Mouse (Mus musculus) adipocyte (in vitro differentiated cells): ENCODE results near the gene Ciart.
A peak's percentile ranks its signal among the peaks of the same experiment; 100 is the strongest.
"Not testable (repeated sequence)": the region's sequence is repeated elsewhere in the genome, so short reads cannot be mapped to it uniquely, and the experiment has no call there.

Experiments used
- DNase-seq: peaks from one replicate; pipeline ENCODE4 v3.0.0-alpha.2; 2016; ENCODE audit warnings: low spot score

The Ciart gene

DNA sequence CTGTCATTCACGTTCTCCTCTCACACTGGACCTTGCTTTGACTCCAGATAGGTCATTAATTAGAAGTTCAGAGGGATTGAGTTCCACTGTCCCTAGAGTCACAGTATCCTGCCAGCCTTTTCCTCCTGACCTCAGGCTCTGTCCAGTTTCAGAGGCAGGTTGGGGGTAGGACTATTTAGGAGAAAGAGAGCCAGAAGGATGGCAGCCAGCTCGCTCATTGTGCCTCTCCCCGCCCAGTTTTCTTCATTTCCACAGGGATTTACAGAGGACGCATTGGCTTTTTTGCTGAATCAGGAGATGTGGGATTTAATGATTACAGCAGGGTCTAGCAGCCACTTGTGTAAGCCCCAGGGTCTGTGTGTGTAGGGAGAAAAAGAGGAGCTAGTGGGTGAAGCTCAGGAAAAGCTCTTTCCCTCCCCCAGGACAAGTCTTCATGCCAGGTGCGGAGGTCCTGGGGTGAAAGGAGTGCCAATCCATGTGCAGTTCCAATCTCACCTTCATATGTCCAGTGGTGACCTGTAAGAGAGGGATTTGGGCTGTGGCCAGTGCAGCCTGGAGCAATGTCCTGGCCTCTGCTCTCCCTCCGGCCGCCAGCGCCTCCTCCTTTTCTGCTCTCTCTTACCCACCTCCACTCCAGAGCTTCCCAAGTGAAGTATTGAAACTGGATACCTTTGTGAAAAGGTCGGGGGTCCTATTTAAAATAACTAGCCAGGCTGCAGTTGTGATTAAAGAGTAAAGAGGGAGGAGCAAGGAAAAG is 19.7 kb upstream of the Ciart start:
- DNase-seq = peak; percentile 70

- no peak for DNase-seq
Measured at GRCm38 (mm10) chr3:95899800-95900524, 17.9 kb upstream of the Ciart start.

GRCm38 (mm10) chr3:95895501-95895900 is 13.4 kb upstream of the Ciart start:
- not testable (repeated sequence) for DNase-seq

DNA sequence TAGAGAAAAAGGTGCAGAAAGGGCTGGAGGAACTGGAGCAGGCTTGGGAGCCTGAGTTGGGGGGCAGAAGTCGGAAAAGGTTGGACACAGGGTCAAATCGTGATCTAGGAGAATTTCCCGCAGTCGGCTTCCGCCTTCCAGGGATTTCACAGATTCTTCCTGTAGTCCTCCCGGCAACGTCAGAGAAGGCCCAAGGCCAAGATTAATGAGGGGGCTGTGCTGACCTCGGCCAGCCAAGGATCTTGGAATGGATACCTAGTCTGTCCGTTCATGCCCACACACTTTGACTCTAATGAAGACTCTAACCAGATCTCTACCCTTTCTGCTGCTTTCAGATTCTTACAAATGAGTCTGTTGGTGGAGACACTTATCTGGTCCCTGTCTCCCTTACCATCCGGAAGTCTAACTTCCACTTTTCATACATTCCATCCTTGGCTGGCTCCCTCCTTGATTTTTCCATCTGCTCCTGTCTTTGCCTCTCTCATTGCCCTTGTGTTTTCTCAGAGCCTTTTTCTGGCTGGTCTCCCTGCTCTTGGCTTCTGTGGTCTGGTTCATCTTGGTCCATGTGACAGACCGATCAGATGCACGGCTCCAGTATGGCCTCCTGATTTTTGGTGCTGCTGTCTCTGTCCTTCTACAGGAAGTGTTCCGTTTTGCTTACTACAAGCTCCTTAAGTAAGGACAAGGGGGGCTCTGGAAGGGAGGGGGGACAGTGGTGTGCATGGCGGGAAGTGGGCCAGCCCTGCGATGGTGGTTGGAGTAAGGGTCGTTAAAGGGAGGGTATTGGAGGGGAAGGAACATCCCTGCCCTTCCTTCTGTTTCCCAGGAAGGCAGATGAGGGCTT is 12.5 kb upstream of the Ciart start:
- DNase-seq = peak; percentile 70

- DNase-seq = peak; percentile 98
Measured at GRCm38 (mm10) chr3:95893606-95894316, 11.7 kb upstream of the Ciart start, which contains the start of gene Aph1a. TSS of gene Aph1a (plus strand) at chr3:95893969.

- DNase-seq = no peak
Measured at GRCm38 (mm10) chr3:95893126-95893525, 11.1 kb upstream of the Ciart start.

- DNase-seq = no peak
Measured at GRCm38 (mm10) chr3:95892066-95893052, 10.3 kb upstream of the Ciart start.

- no peak for DNase-seq
Measured at GRCm38 (mm10) chr3:95891211-95892065, 9.4 kb upstream of the Ciart start, which contains the start of gene BC028528. TSS of gene BC028528 (minus strand) at chr3:95892005.

- DNase-seq = no peak
Measured at GRCm38 (mm10) chr3:95889664-95890063, 7.6 kb upstream of the Ciart start.

GRCm38 (mm10) chr3:95887596-95887995 is 5.5 kb upstream of the Ciart start:
- DNase-seq = no peak

GRCm38 (mm10) chr3:95884400-95884799 is 2.3 kb upstream of the Ciart start:
- no peak for DNase-seq

DNA sequence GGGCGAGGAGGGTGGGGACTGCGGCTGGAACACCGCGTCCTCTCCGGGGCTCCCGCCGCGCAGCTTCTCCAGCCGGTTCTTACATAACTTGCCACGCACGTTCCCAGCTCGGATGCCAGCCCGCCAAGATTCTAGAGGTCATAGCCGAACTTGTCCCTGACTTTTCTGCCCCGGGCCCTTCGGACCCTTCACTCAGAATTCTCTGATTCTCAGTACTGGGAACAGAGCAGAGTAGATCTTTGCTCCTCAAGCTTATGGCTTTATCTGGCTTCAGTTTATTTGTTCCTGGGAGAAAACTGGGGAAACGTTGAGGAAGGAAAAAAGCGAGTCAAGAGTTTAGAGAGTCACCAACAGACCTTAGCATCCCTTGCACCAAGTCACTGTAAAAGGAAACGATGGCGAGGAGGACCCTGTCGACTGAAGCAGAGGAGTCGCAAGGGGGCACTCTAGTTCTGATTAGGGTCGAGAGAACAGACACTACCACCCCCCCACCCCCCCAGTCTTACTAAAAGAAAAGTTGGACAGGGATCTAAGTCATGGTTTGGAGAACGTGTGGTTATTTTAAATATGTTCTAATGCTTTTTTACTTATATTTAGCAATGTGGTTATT is 870 bp upstream of the Ciart start:
- peak; percentile 76 for DNase-seq

DNA sequence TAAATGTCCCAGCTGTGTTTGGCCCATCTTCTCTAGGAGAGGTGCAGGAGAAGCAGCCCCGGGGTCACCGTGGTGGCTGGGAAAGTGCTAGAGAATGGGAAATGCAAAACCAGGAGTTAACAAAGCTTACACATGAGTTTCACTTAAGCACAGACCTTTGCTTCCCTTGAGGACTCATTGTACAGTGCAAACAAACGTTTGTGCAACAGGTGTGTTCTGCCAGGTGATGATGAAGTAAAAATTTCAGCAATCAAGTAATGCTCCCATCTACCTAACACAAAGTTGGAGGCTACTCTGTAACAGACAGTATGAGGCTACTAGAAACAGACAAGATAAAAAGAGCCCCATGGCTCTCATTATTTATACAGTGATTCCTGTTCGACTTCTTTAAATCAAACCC is 3.0 kb downstream of the Ciart start:
- DNase-seq = no peak

- DNase-seq = no peak
Measured at GRCm38 (mm10) chr3:95872048-95872447, 10.0 kb downstream of the Ciart start.

DNA sequence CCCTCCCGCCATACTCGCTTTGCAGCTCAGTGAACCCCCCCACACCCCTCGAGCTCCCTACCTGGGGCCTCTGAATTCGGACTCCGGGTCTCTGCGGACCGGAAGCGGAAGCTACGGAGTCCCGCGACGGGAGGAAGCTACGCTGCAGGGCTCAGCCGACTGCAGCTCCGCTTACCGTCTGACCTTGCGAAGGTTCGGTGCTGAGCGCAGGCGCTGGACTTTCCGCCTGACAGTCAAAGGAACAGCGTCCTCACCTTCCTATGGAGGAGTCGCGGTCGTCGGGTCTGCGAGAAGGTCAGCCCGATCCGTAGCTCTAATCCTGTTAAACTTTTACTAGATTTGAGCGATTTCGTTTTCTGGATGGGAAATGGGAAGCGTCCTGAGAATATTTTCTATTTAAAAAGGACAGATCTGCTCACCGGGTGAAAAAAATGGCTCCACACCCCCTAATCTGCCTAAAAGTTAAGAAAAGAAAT is 10.6 kb downstream of the Ciart start, which contains the start of gene Mrps21:
Mrps21 (minus strand) TSS at position 128 of the 476 bp plus-strand sequence.
- DNase-seq = peak; percentile 89

- no peak for DNase-seq
Measured at GRCm38 (mm10) chr3:95870976-95871375, 11.1 kb downstream of the Ciart start.

DNA sequence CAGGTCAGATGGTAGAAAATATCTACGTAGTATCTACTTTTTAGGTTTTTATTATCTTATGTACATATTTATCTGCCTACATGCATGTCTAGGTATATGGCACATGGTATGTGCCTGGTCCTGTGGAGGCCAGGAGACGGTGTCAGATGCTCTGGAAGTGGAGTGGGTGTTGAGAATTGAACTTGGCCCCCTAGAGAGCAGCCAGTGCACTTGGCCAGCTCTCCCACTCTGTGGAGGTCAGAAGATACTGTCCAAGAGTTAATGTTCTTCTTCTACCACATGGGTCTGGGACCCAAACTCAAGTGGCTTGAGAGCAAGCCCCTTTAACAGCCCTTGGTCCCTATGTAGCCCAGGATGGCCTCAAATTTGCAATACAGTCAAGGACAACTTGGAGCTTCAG is 14.6 kb downstream of the Ciart start:
- DNase-seq = no peak

GRCm38 (mm10) chr3:95866071-95866470 is 16.0 kb downstream of the Ciart start:
- DNase-seq = no peak

- DNase-seq = no peak
Measured at GRCm38 (mm10) chr3:95865571-95865970, 16.5 kb downstream of the Ciart start.
